In the genomic region with DNA sequence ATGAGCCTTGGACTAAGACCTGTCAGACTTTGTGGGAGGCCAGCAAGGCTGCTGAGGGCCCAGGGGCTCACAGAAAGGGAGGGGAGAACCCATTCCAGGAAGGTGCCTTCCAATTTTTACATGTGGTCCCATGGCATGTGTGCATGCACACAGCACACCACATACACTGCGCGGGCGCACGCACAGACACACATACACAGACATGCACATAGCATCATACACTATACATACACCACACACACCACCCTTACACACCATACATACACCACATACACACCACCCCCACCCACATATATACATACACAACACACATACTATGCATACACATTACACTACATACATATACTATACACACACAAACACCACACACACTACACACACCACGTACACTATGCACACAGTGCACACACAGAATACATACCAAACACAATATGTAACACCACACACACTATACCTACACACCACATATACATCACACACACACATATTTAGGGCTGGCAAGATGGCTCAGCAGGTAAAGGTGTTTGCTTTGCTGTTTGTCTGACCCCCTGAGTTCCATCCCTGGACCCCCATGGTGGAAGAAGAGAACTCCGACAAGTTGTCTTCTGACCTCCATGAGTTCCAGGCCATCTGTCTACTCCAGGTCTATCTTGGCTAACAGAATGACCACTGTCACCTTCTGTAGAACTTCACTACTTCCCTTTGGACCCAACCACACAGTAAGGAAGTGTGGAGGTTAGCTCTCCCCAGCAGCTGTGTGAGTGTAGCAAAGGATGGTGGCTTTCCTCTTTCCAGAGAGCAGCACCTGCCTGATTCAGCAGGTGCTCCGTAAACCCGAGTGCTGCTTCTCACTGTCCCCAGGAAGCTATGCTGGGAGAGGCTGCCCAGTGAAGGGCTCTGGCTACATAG, we compare ENCODE assay signal across 8 mouse cellular contexts. TPM values are rescaled to one million over a fixed set of nuclear protein-coding genes. Genes with fewer than 3 reads are reported as not detected.
DNase-seq lines count a peak whose midpoint lies in the region; ATAC-seq and TF ChIP-seq lines count a peak whose summit lies in the region.
"Had no signal": no experiment of that assay in that cellular context is flagged by ENCODE, and none has a peak within 500 bp of the region (broad histone marks: within the 10 kb centered on the region; RNA-seq: fewer than 3 reads in every experiment).

No protein-coding gene starts in this region.

- H3K4me3 ChIP-seq in kidney, postnatal 0 days (replicated peaks; ENCODE audit: low read depth, low read length), result no peak overlapping the region
- no peak overlapping the region for H3K4me3 ChIP-seq in forebrain, embryonic 15.5 days
- no peak overlapping the region for H3K4me3 ChIP-seq in limb, embryonic 12.5 days (replicated peaks)
- peak overlapping the region; percentile 38; the same call in 1 of the 2 replicates for H3K4me3 ChIP-seq in neural tube, embryonic 15.5 days (replicated peaks)

- no peaks in the 10 kb centered on the region for H3K27me3 ChIP-seq in kidney, postnatal 0 days (ENCODE audit: insufficient read depth, low read length)
- no peaks in the 10 kb centered on the region for H3K27me3 ChIP-seq in forebrain, embryonic 15.5 days
- no peaks in the 10 kb centered on the region for H3K27me3 ChIP-seq in limb, embryonic 12.5 days
- no peaks in the 10 kb centered on the region for H3K27me3 ChIP-seq in neural tube, embryonic 15.5 days (replicated peaks)

- H3K36me3 ChIP-seq in kidney, postnatal 0 days (ENCODE audit: insufficient read depth, low read length), result no peaks in the 10 kb centered on the region
- H3K36me3 ChIP-seq in forebrain, embryonic 15.5 days, result no peaks in the 10 kb centered on the region
- no peaks in the 10 kb centered on the region for H3K36me3 ChIP-seq in limb, embryonic 12.5 days
- no peaks in the 10 kb centered on the region for H3K36me3 ChIP-seq in neural tube, embryonic 15.5 days
- H3K36me3 ChIP-seq: G1E had no signal

- no peak for DNase-seq in kidney, postnatal 0 days (ENCODE audit: low spot score)
- DNase-seq in kidney, adult 18-20 months, result no peak
- no peak for DNase-seq in adrenal gland, adult 18-20 months (ENCODE audit: low spot score in 2 of 2)
- DNase-seq in urinary bladder, postnatal 4 days (ENCODE audit: low spot score in 2 of 2), result no peak

- 76% methylated on average over 8 of the region's 8 CpGs for WGBS in kidney, postnatal 0 days
- WGBS in forebrain, embryonic 15.5 days, result 73% methylated on average over 8 of the region's 8 CpGs
- 78% methylated on average over 8 of the region's 8 CpGs for WGBS in limb, embryonic 12.5 days
- WGBS in neural tube, embryonic 15.5 days, result 75% methylated on average over 8 of the region's 8 CpGs

- peaks cover 6% of the 10 kb centered on the region for H3K4me1 ChIP-seq in kidney, postnatal 0 days (replicated peaks; ENCODE audit: insufficient read depth, low read length)
- peaks cover 5% of the 10 kb centered on the region for H3K4me1 ChIP-seq in forebrain, embryonic 15.5 days
- H3K4me1 ChIP-seq in limb, embryonic 12.5 days (replicated peaks), result peaks cover 8% of the 10 kb centered on the region
- H3K4me1 ChIP-seq in neural tube, embryonic 15.5 days, result peaks cover 11% of the 10 kb centered on the region

- peak overlapping the region; percentile 55; the same call in 1 of the 2 replicates for H3K4me2 ChIP-seq in kidney, postnatal 0 days (ENCODE audit: low read length)
- H3K4me2 ChIP-seq in forebrain, embryonic 15.5 days (replicated peaks), result peak overlapping the region; percentile 51
- H3K4me2 ChIP-seq in limb, embryonic 12.5 days, result peak overlapping the region; percentile 58
- peak overlapping the region; percentile 67 for H3K4me2 ChIP-seq in neural tube, embryonic 15.5 days

- no peak overlapping the region for H3K27ac ChIP-seq in kidney, postnatal 0 days
- H3K27ac ChIP-seq in forebrain, embryonic 15.5 days (replicated peaks), result no peak overlapping the region
- H3K27ac ChIP-seq in limb, embryonic 12.5 days, result no peak overlapping the region
- H3K27ac ChIP-seq in neural tube, embryonic 15.5 days (replicated peaks), result no peak overlapping the region

- no peak overlapping the region for H3K9ac ChIP-seq in kidney, postnatal 0 days (ENCODE audit: low read depth, low read length)
- no peak overlapping the region for H3K9ac ChIP-seq in forebrain, embryonic 15.5 days (replicated peaks)
- H3K9ac ChIP-seq in limb, embryonic 12.5 days (replicated peaks), result peak overlapping the region; percentile 12; the same call in 1 of the 2 replicates
- no peak overlapping the region for H3K9ac ChIP-seq in neural tube, embryonic 15.5 days (replicated peaks)

- 0 out of 2 replicates have a peak, but pooled peaks have one; percentile 14 for ATAC-seq in kidney, postnatal 0 days (replicated peaks; ENCODE audit: low FRiP score, low read depth)
- peak; percentile 60 for ATAC-seq in forebrain, embryonic 15.5 days (replicated peaks)
- peak; percentile 63 for ATAC-seq in limb, embryonic 12.5 days (ENCODE audit: insufficient number of reproducible peaks, insufficient read depth, low FRiP score, low TSS enrichment, low read depth)
- ATAC-seq in neural tube, embryonic 15.5 days (ENCODE audit: low FRiP score), result 0 out of 2 replicates have a peak, but pooled peaks have one; percentile 11

- H3K9me3 ChIP-seq in kidney, postnatal 0 days (replicated peaks; ENCODE audit: low read length), result no peaks in the 10 kb centered on the region
- no peaks in the 10 kb centered on the region for H3K9me3 ChIP-seq in forebrain, embryonic 15.5 days
- no peaks in the 10 kb centered on the region for H3K9me3 ChIP-seq in limb, embryonic 12.5 days
- no peaks in the 10 kb centered on the region for H3K9me3 ChIP-seq in neural tube, embryonic 15.5 days (replicated peaks)
- H3K9me3 ChIP-seq: G1E had no signal

- TF ChIP-seq CTCF in kidney, postnatal 0 days (IDR thresholded peaks at IDR 0.05; ENCODE audit: low read depth), result no peak

RNA-seq across cellular contexts. Expression of gene Ier5l, which starts 21.2 kb away (rescaled TPM):
- polyA plus RNA-seq in kidney, postnatal 0 days (2015; fragmentation: Nextera tagmentation; extraction: Ambion mirVana), result 3.5 and 8.1 TPM in 2 replicates
- 2.0 and 2.5 TPM in 2 replicates for polyA plus RNA-seq in forebrain, embryonic 15.5 days (2015; fragmentation: Nextera tagmentation; extraction: Ambion mirVana)
- 3.6 and 4.5 TPM in 2 replicates for polyA plus RNA-seq in limb, embryonic 12.5 days (2016; fragmentation: Nextera tagmentation; extraction: Ambion mirVana)
- 1.4 and 1.9 TPM in 2 replicates for polyA plus RNA-seq in neural tube, embryonic 15.5 days (2015; fragmentation: Nextera tagmentation; extraction: Ambion mirVana)
- total RNA-seq in adrenal gland, adult 18-20 months (2021), result 1 to 10 TPM; 3.1 to 5.1 TPM
- total RNA-seq: G1E had no signal
- polyA plus RNA-seq: G1E had no signal

Comparison
In these comparisons a context has a peak if more than half of its experiments do, and no peak if none do; other contexts are left out.
1. ATAC-seq: peak in every context shown above with its lines; median percentile 63 in limb, embryonic 12.5 days; 60 in forebrain, embryonic 15.5 days; 14 in kidney, postnatal 0 days; 11 in neural tube, embryonic 15.5 days.